Mouse (Mus musculus): ENCODE measurements around the gene Plcb1. TPM values are rescaled to one million over a fixed set of nuclear protein-coding genes. Genes with fewer than 3 reads are reported as not detected.
A peak's percentile ranks its signal among the peaks of the same experiment; 100 is the strongest.

The Plcb1 gene
- polyA plus RNA-seq, 2 experiments = 2.9 to 12.8 TPM

DNA sequence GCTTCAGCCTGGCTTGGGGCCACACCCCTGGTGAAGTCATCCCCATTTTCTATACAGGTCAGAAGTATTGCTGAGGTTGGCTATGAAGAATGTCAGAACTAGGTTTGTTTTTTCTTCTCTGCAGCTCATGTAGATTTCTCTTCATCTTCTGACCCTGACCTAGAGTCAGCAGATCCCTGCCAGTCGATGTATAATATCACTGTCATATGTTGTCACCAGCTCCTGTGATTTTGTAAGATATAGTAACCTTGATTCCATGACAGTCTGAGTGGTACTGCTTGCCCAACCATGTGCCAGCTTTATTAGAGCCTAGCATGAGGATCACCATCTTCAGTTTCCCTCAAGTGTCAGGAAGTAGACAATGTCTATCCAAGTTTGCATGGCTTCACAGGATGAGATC lies 233.7 kb downstream of the Plcb1 start:
- H3K36me3 ChIP-seq (ENCODE audit: control insufficient read depth, insufficient read depth, low read length) = no peaks in the 10 kb centered on the region
- no peak overlapping the region for H3K4me3 ChIP-seq (replicated peaks; ENCODE audit: low read length)
- no peak overlapping the region for H3K4me2 ChIP-seq (replicated peaks; ENCODE audit: low read depth, low read length, severe bottlenecking)
- DNase-seq (ENCODE audit: low spot score) = no peak
- no peaks in the 10 kb centered on the region for H3K27me3 ChIP-seq (ENCODE audit: control insufficient read depth, insufficient read depth, low read length)
- H3K9me3 ChIP-seq (ENCODE audit: control insufficient read depth, low read length) = no peaks in the 10 kb centered on the region
- ATAC-seq (ENCODE audit: low FRiP score, low read depth) = no peak
- H3K27ac ChIP-seq (replicated peaks; ENCODE audit: low read depth, low read length) = no peak overlapping the region
- no peak for TF ChIP-seq POLR2A (IDR thresholded peaks at IDR 0.05; ENCODE audit: borderline replicate concordance, extremely low read depth, insufficient read depth, insufficient read length)
- peaks cover 13% of the 10 kb centered on the region for H3K4me1 ChIP-seq (ENCODE audit: control insufficient read depth, insufficient read depth, low read length)
- H3K9ac ChIP-seq (ENCODE audit: low read depth, low read length, severe bottlenecking) = no peak overlapping the region
- 82% methylated on average over 1 of the region's 1 CpGs for WGBS

DNA sequence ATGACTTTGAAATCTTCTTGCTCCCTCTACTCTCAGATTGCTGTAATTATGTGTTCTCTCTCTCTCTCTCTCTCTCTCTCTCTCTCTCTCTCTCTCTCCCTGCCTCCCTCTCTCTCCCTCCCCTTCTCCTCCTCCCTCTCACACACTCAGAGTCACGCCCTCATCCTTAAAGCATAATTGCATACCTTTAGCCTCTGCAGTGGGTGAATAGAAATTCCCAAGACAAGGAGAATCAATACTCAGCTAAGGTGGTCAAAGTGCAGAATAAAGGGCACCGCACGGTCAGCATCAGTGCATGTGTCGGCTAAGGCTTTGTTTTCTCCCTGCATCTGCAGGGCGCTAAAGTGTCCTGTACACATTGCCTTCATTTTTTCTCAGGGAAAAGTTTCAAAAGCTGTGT lies 243.4 kb downstream of the Plcb1 start:
- H3K36me3 ChIP-seq (ENCODE audit: control insufficient read depth, insufficient read depth, low read length) = no peaks in the 10 kb centered on the region
- 54% methylated on average over 5 of the region's 5 CpGs for WGBS
- no peak overlapping the region for H3K4me2 ChIP-seq (replicated peaks; ENCODE audit: low read depth, low read length, severe bottlenecking)
- no peaks in the 10 kb centered on the region for H3K9me3 ChIP-seq (ENCODE audit: control insufficient read depth, low read length)
- DNase-seq (ENCODE audit: low spot score) (no peak), ATAC-seq (ENCODE audit: low FRiP score, low read depth) (no peak)
- no peak for TF ChIP-seq POLR2A (IDR thresholded peaks at IDR 0.05; ENCODE audit: borderline replicate concordance, extremely low read depth, insufficient read depth, insufficient read length)
- H3K27me3 ChIP-seq (ENCODE audit: control insufficient read depth, insufficient read depth, low read length) = no peaks in the 10 kb centered on the region
- no peak overlapping the region for H3K27ac ChIP-seq (replicated peaks; ENCODE audit: low read depth, low read length)
- H3K4me3 ChIP-seq (replicated peaks; ENCODE audit: low read length) = no peak overlapping the region
- H3K9ac ChIP-seq (ENCODE audit: low read depth, low read length, severe bottlenecking) = no peak overlapping the region
- 0 out of 2 replicates have a peak, but pooled peaks cover 4% of the 10 kb centered on the region for H3K4me1 ChIP-seq (ENCODE audit: control insufficient read depth, insufficient read depth, low read length)

- H3K9me3 ChIP-seq (ENCODE audit: control insufficient read depth, low read length) = no peaks in the 10 kb centered on the region
- H3K4me3 ChIP-seq (replicated peaks; ENCODE audit: low read length) = no peak overlapping the region
- DNase-seq (ENCODE audit: low spot score) = no peak
- H3K9ac ChIP-seq (ENCODE audit: low read depth, low read length, severe bottlenecking) = no peak overlapping the region
- no peak overlapping the region for H3K4me2 ChIP-seq (replicated peaks; ENCODE audit: low read depth, low read length, severe bottlenecking)
- H3K36me3 ChIP-seq (ENCODE audit: control insufficient read depth, insufficient read depth, low read length) = no peaks in the 10 kb centered on the region
- no peaks in the 10 kb centered on the region for H3K27me3 ChIP-seq (ENCODE audit: control insufficient read depth, insufficient read depth, low read length)
- H3K27ac ChIP-seq (replicated peaks; ENCODE audit: low read depth, low read length) = no peak overlapping the region
- H3K4me1 ChIP-seq (ENCODE audit: control insufficient read depth, insufficient read depth, low read length) = 0 out of 2 replicates have a peak, but pooled peaks cover 4% of the 10 kb centered on the region
- ATAC-seq (ENCODE audit: low FRiP score, low read depth) = no peak
- no peak for TF ChIP-seq POLR2A (IDR thresholded peaks at IDR 0.05; ENCODE audit: borderline replicate concordance, extremely low read depth, insufficient read depth, insufficient read length)
- whole genome bisulfite sequencing = 35% methylated on average over 6 of the region's 6 CpGs
These were observed 243.8 kb downstream of the Plcb1 start for GRCm38 (mm10) chr2:135029700-135030099.

- no peak overlapping the region for H3K4me2 ChIP-seq (replicated peaks; ENCODE audit: low read depth, low read length, severe bottlenecking)
- no peak for ATAC-seq (ENCODE audit: low FRiP score, low read depth)
- peak; percentile 8 for DNase-seq (ENCODE audit: low spot score)
- H3K27ac ChIP-seq (replicated peaks; ENCODE audit: low read depth, low read length) = no peak overlapping the region
- no peaks in the 10 kb centered on the region for H3K9me3 ChIP-seq (ENCODE audit: control insufficient read depth, low read length)
- no peaks in the 10 kb centered on the region for H3K36me3 ChIP-seq (ENCODE audit: control insufficient read depth, insufficient read depth, low read length)
- no peak overlapping the region for H3K9ac ChIP-seq (ENCODE audit: low read depth, low read length, severe bottlenecking)
- WGBS = 7% methylated on average over 4 of the region's 4 CpGs
- H3K27me3 ChIP-seq (ENCODE audit: control insufficient read depth, insufficient read depth, low read length) = no peaks in the 10 kb centered on the region
- H3K4me3 ChIP-seq (replicated peaks; ENCODE audit: low read length) = no peak overlapping the region
- no peak for TF ChIP-seq POLR2A (IDR thresholded peaks at IDR 0.05; ENCODE audit: borderline replicate concordance, extremely low read depth, insufficient read depth, insufficient read length)
- H3K4me1 ChIP-seq (ENCODE audit: control insufficient read depth, insufficient read depth, low read length) = 0 out of 2 replicates have a peak, but pooled peaks cover 3% of the 10 kb centered on the region
These were observed 249.9 kb downstream of the Plcb1 start for GRCm38 (mm10) chr2:135035640-135036260.

DNA sequence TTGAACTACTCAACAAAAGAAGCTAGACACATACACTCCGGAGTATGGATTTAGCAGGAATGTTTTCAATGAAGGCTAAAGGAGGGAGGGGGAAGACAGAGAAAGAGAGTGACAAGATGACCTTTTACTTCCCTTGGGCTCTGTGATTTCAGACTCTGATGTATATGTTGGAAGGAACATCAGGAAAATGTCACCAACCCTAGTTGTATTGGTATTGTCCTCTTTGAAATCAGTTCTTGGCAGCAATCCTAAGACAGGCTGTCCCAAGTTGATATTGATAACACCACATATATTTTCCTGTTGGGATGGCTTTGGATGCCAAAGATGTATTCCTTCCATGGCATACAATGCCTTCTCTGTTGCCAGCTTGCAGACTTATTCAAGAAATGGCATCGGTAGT lies 262.9 kb downstream of the Plcb1 start:
- Histone ChIP-seq H3K36me3 (ENCODE audit: control insufficient read depth, insufficient read depth, low read length) (no peaks in the 10 kb centered on the region), H3K27me3 (ENCODE audit: control insufficient read depth, insufficient read depth, low read length) (no peaks in the 10 kb centered on the region), H3K4me1 (ENCODE audit: control insufficient read depth, insufficient read depth, low read length) (no peaks in the 10 kb centered on the region), H3K9me3 (ENCODE audit: control insufficient read depth, low read length) (no peaks in the 10 kb centered on the region), H3K4me2 (replicated peaks; ENCODE audit: low read depth, low read length, severe bottlenecking) (no peak overlapping the region), H3K4me3 (replicated peaks; ENCODE audit: low read length) (no peak overlapping the region), H3K27ac (replicated peaks; ENCODE audit: low read depth, low read length) (no peak overlapping the region), H3K9ac (ENCODE audit: low read depth, low read length, severe bottlenecking) (no peak overlapping the region)
- no peak for DNase-seq (ENCODE audit: low spot score)
- WGBS = 90% methylated on average over 2 of the region's 2 CpGs
- no peak for TF ChIP-seq POLR2A (IDR thresholded peaks at IDR 0.05; ENCODE audit: borderline replicate concordance, extremely low read depth, insufficient read depth, insufficient read length)
- no peak for ATAC-seq (ENCODE audit: low FRiP score, low read depth)
